Mouse (Mus musculus) C2C12 (cell line): ENCODE measurements around the gene Dbndd2.

Experiments
- CTCF ChIP-seq: IDR thresholded peaks from one replicate; pipeline ENCODE4 v1.5.1; 2011; ENCODE audit not compliant: control insufficient read depth, insufficient read depth, insufficient read length
- MYOD1 ChIP-seq: IDR thresholded peaks from one replicate; pipeline ENCODE4 v1.6.1; 2011; ENCODE audit warnings: low read depth; ENCODE audit not compliant: control insufficient read depth, insufficient read length

GRCm38 (mm10) chr2:164440314-164440713, 45.6 kb upstream of the Dbndd2 start:
- no peak for TF ChIP-seq CTCF
- no peak for TF ChIP-seq MYOD1
